In genomic region chr6:17692647-17693046, GRCm38 (mm10) we compare ENCODE assay signal across 8 mouse cellular contexts. TPM values are rescaled to one million over a fixed set of nuclear protein-coding genes. Genes with fewer than 3 reads are reported as not detected.
DNase-seq lines count a peak whose midpoint lies in the region; ATAC-seq and TF ChIP-seq lines count a peak whose summit lies in the region.

St7 (plus strand) TSS chr6:17692933.

- H3K4me3 ChIP-seq in spleen, adult 2 months (ENCODE audit: extremely low read depth, insufficient read depth, insufficient read length) = peak within 1 kb of the TSS; percentile 81
- H3K4me3 ChIP-seq in embryonic facial prominence, embryonic 12.5 days = peak within 1 kb of the TSS; percentile 53
- peak within 1 kb of the TSS; percentile 64 to 82 for H3K4me3 ChIP-seq in heart, embryonic 14.5 days (ENCODE audit: control insufficient read depth in 1 of 2, insufficient read depth in 1 of 2, low read depth in 1 of 2, low read length in 2 of 2)
- H3K4me3 ChIP-seq in small intestine, adult 2 months (ENCODE audit: low read depth, low read length) = peak within 1 kb of the TSS; percentile 79

- no peaks in the 10 kb centered on the region for H3K9me3 ChIP-seq in embryonic facial prominence, embryonic 12.5 days
- H3K9me3 ChIP-seq in heart, embryonic 14.5 days (ENCODE audit: control insufficient read depth, low read length) = no peaks in the 10 kb centered on the region

- H3K27ac ChIP-seq in spleen, adult 2 months (ENCODE audit: insufficient read depth, low read length) = peak within 1 kb of the TSS; percentile 68; the same call in 1 of the 2 replicates
- H3K27ac ChIP-seq in embryonic facial prominence, embryonic 12.5 days = peak within 1 kb of the TSS; percentile 90
- H3K27ac ChIP-seq in heart, embryonic 14.5 days (replicated peaks in 1 of 2; ENCODE audit: control insufficient read depth in 1 of 2, insufficient read depth in 1 of 2, low read depth in 2 of 2, low read length in 2 of 2) = peak within 1 kb of the TSS; percentile 84 to 95
- 0 out of 2 replicates have a peak within 1 kb of the TSS, but pooled peaks have one; percentile 57 for H3K27ac ChIP-seq in small intestine, adult 2 months (ENCODE audit: insufficient read depth, low read depth, low read length)

- 94% methylated on average over 7 of the region's 7 CpGs for WGBS in spleen, adult 2 months
- 67% methylated on average over 7 of the region's 7 CpGs for WGBS in embryonic facial prominence, embryonic 12.5 days
- WGBS in heart, embryonic 14.5 days = 75% methylated on average over 7 of the region's 7 CpGs
- WGBS in small intestine, adult 2 months = 86% methylated on average over 7 of the region's 7 CpGs

- H3K36me3 ChIP-seq in spleen, adult 2 months (ENCODE audit: control insufficient read depth, insufficient read depth, low read length) = no peaks in the 10 kb centered on the region
- H3K36me3 ChIP-seq in embryonic facial prominence, embryonic 12.5 days = 0 out of 2 replicates have a peak, but pooled peaks cover 5% of the 10 kb centered on the region
- peaks cover 4% of the 10 kb centered on the region; the same call in 1 of the 2 replicates for H3K36me3 ChIP-seq in heart, embryonic 14.5 days (ENCODE audit: control insufficient read depth, insufficient read depth, low read length)
- no peaks in the 10 kb centered on the region for H3K36me3 ChIP-seq in small intestine, adult 2 months (ENCODE audit: control insufficient read depth, insufficient read depth, low read length)

- TF ChIP-seq POLR2A in spleen, adult 2 months (IDR thresholded peaks at IDR 0.05; ENCODE audit: low read depth, low read length) = no peak
- TF ChIP-seq POLR2A in small intestine, adult 2 months (IDR thresholded peaks at IDR 0.05; ENCODE audit: low read depth, low read length) = no peak

- intact Hi-C loops in left cerebral cortex, postnatal 4 days (cut with DNase I) = no loop called here

- ATAC-seq in embryonic facial prominence, embryonic 12.5 days (ENCODE audit: insufficient number of reproducible peaks, insufficient read depth, low FRiP score, low TSS enrichment) = no peak
- no peak for ATAC-seq in heart, embryonic 14.5 days (ENCODE audit: insufficient number of reproducible peaks, insufficient read depth, low FRiP score, low read depth)

- H3K27me3 ChIP-seq in spleen, adult 2 months (ENCODE audit: control insufficient read depth, insufficient read depth, low read length) = no peaks in the 10 kb centered on the region
- H3K27me3 ChIP-seq in embryonic facial prominence, embryonic 12.5 days = no peaks in the 10 kb centered on the region
- no peaks in the 10 kb centered on the region for H3K27me3 ChIP-seq in heart, embryonic 14.5 days (ENCODE audit: control insufficient read depth, insufficient read depth, low read length)
- H3K27me3 ChIP-seq in small intestine, adult 2 months (ENCODE audit: control insufficient read depth, insufficient read depth, low read length) = no peaks in the 10 kb centered on the region

- no peak for DNase-seq in spleen, adult 2 months (ENCODE audit: low read depth in 1 of 2, low spot score in 2 of 2)
- DNase-seq in spleen, adult 12 weeks (ENCODE audit: low spot score) = no peak
- no peak for DNase-seq in left cerebral cortex, postnatal 4 days
- no peak for DNase-seq in cerebellum, postnatal 4 days (ENCODE audit: low spot score in 2 of 2)
- DNase-seq in testis, postnatal 14 days (ENCODE audit: low spot score) = no peak

- peak within 1 kb of the TSS; percentile 77 for H3K9ac ChIP-seq in embryonic facial prominence, embryonic 12.5 days
- peak within 1 kb of the TSS; percentile 94 for H3K9ac ChIP-seq in heart, embryonic 14.5 days (ENCODE audit: low read length)

- H3K4me1 ChIP-seq in spleen, adult 2 months (ENCODE audit: control insufficient read depth, insufficient read depth, insufficient read length) = no peaks in the 10 kb centered on the region
- no peaks in the 10 kb centered on the region for H3K4me1 ChIP-seq in embryonic facial prominence, embryonic 12.5 days
- peaks cover 2 to 20% of the 10 kb centered on the region in 2 experiments; a peak in 3 of 4 replicates for H3K4me1 ChIP-seq in heart, embryonic 14.5 days (ENCODE audit: control insufficient read depth in 2 of 2, insufficient read depth in 2 of 2, low read length in 2 of 2)
- H3K4me1 ChIP-seq in small intestine, adult 2 months (ENCODE audit: control insufficient read depth, insufficient read depth, insufficient read length, low read length) = no peaks in the 10 kb centered on the region

- TF ChIP-seq CTCF in spleen, adult 2 months (IDR thresholded peaks at IDR 0.05; ENCODE audit: extremely low read depth, insufficient read depth, insufficient read length, insufficient replicate concordance) = no peak
- TF ChIP-seq CTCF in small intestine, adult 2 months (IDR thresholded peaks at IDR 0.05; ENCODE audit: extremely low read depth, insufficient read length, insufficient replicate concordance, low read depth, low read length) = no peak

- peak within 1 kb of the TSS; percentile 61 for H3K4me2 ChIP-seq in embryonic facial prominence, embryonic 12.5 days (replicated peaks)
- H3K4me2 ChIP-seq in heart, embryonic 14.5 days (ENCODE audit: low read length) = peak within 1 kb of the TSS; percentile 66

RNA-seq across cellular contexts. Expression of gene St7, which starts in this region (rescaled TPM):
- polyA plus RNA-seq in spleen, adult 2 months (2012; rRNA removed) = 4.4 and 4.6 TPM in 2 replicates
- polyA plus RNA-seq in embryonic facial prominence, embryonic 12.5 days (2016; fragmentation: Nextera tagmentation; extraction: Ambion mirVana) = 28.4 and 31.3 TPM in 2 replicates
- polyA plus RNA-seq in heart, embryonic 14.5 days (2014; fragmentation: Nextera tagmentation; extraction: Ambion mirVana) = 31.6 TPM in 2 replicates
- 10 to 100 TPM; 58.9 to 68.2 TPM for total RNA-seq in left cerebral cortex, postnatal 4 days (2021)
- polyA plus RNA-seq in small intestine, adult 2 months (2012; rRNA removed) = 2.6 and 3.3 TPM in 2 replicates
